Mouse (Mus musculus): ENCODE data around the gene Wdr59.
"Not testable (repeated sequence)": the region's sequence is repeated elsewhere in the genome, so short reads cannot be mapped to it uniquely, and the experiment has no call there.

- TF ChIP-seq POLR2A (IDR thresholded peaks at IDR 0.05; ENCODE audit: extremely low read depth, insufficient read depth, low read length); CTCF (IDR thresholded peaks at IDR 0.05; ENCODE audit: low read depth, low read length): not testable (repeated sequence)
These were observed 23.6 kb downstream of the Wdr59 start for GRCm38 (mm10) chr8:111498249-111498648.

Measured in liver, adult 2 months (tissue).